Mouse (Mus musculus) gastrocnemius, adult 2 months (tissue): ENCODE results near the gene Hacl1. TPM values are rescaled to one million over a fixed set of nuclear protein-coding genes. Genes with fewer than 3 reads are reported as not detected.

Experiments
- DNase-seq: peaks from one replicate; pipeline ENCODE4 v3.0.0; 2022
- H3K27ac ChIP-seq: fragments of 200-600 bp; 2 replicates; pipeline ENCODE4 v1.8.1; 2022; ENCODE audit warnings: mild to moderate bottlenecking
- H3K4me3 ChIP-seq: fragments of 200-600 bp; 2 replicates; pipeline ENCODE4 v1.8.1; 2022; ENCODE audit warnings: mild to moderate bottlenecking, moderate library complexity
- CTCF ChIP-seq: fragments of 200-600 bp; IDR thresholded peaks from 2 replicates; pipeline ENCODE4 v1.8.1; 2022; ENCODE audit warnings: antibody characterized with exemption, mild to moderate bottlenecking, moderate library complexity
- intact Hi-C: fragments of 180-260 bp; cut with DNase I; formaldehyde crosslinking; loops from one replicate; pipeline ENCODE4 v1.15.1; 2025
- total RNA-seq, 2 experiments: library from RNA; stranded (reverse); gene quantifications; 2 replicates each; pipeline ENCODE4 v1.2.3; 2021

Hacl1 gene
- total RNA-seq, 2 experiments from 2014 or later = 4.9 to 5.7 TPM

GRCm38 (mm10) chr14:31556526-31557260 lies 84.4 kb downstream of the Hacl1 start:
- no peak for TF ChIP-seq CTCF
- Histone ChIP-seq H3K27ac (peak overlapping the region; percentile 80), H3K4me3 (peak overlapping the region; percentile 28)
- DNase-seq = no peak
- intact Hi-C loops = loop anchor here (2.0 kb wide), 1 partner anchor 20 kb away; no protein-coding TSS in a partner anchor

DNA sequence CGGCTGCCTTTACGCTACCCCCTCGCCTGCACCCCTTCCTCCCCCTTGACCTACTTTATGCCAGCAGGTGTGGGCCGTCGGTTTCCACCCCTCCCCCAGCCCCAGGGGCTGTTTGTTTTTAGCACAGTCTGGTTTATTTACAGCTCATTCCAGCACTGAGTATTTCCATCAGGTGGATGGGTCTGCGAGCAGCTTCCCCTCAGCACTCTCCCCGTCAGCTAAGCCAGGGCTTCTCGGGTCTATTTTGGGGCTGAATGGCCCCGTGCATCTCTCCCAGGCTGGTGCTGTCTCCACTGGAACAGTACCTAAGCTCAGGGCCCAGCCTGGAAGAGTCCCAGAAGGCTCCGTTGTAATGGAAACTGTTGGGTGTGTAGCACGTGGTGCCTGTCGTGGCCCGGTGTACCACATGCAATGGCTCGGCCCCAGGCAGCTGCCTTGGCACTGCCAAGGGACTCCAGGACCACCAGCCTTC lies 85.1 kb downstream of the Hacl1 start:
- Histone ChIP-seq H3K4me3 (no peak overlapping the region), H3K27ac (peak overlapping the region; percentile 80)
- peak; percentile 87 for DNase-seq
- intact Hi-C loops = loop anchor here (2.0 kb wide), 2 partner anchors 19 to 21 kb away; no protein-coding TSS in a partner anchor
- TF ChIP-seq CTCF = no peak

DNA sequence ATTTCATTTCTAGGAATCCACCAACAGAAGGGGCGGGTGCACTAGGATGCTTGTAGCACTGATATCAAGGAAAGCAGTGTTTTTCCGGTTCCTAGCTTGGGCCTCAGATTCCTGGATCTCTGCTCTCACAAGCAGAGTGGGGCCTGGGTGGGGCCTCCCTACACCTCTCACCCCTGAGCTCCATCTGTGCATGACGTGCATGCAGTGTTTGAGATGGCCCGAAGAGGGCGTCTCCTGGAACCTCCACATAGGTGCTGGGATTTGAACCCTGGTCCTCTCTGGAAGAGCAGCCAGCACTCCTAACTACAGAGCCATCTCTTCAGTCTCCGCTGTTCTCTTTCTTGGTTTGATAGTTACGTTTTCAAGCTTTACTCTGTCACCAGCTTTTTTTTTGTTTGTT lies 86.1 kb downstream of the Hacl1 start:
- DNase-seq = no peak
- no peak for TF ChIP-seq CTCF
- no peak overlapping the region for H3K4me3 ChIP-seq
- H3K27ac ChIP-seq = no peak overlapping the region
- intact Hi-C loops = loop anchor here (2.0 kb wide), 1 partner anchor 22 kb away; no protein-coding TSS in a partner anchor

Other genes with a start within 250 kb of the Hacl1 start
- 10 to 100 TPM; 55.1 to 58.5 TPM for gene Sh3bp5, start 205.2 kb downstream of the Hacl1 start, total RNA-seq
- gene Eaf1, start 146.9 kb downstream of the Hacl1 start, total RNA-seq = 10 to 100 TPM in 1 of 2 experiments, 1 to 10 TPM in 1; 7.1 to 11.5 TPM
- gene Mettl6, start 146.2 kb downstream of the Hacl1 start, total RNA-seq = 1 to 10 TPM; 9.5 to 9.8 TPM
- 1 to 10 TPM; 5.8 to 7.5 TPM for gene Colq, start 49.9 kb downstream of the Hacl1 start, total RNA-seq
- gene Gm49387, start 408 bp downstream of the Hacl1 start, total RNA-seq = under 1 TPM; 0.70 to 0.84 TPM
- gene Btd, start 258 bp downstream of the Hacl1 start, total RNA-seq = 1 to 10 TPM; 3.8 to 5.8 TPM
- gene Ankrd28, start 189.4 kb upstream of the Hacl1 start, total RNA-seq = 10 to 100 TPM; 41.3 to 51.4 TPM